Mouse (Mus musculus) erythroid progenitor cell, adult 5-6 weeks (primary cell): ENCODE data around the gene Cdk9. TPM values are rescaled to one million over a fixed set of nuclear protein-coding genes. Genes with fewer than 3 reads are reported as not detected.

Source experiments
- ATAC-seq: replicated peaks from 2 replicates; pipeline ENCODE4 v1.8.0; 2016; ENCODE audit warnings: moderate number of reproducible peaks, mild to moderate bottlenecking, moderate TSS enrichment, inconsistent platforms; ENCODE audit not compliant: poor library complexity, low FRiP score, severe bottlenecking
- total RNA-seq, 2 experiments: library from RNA; stranded (forward) in 1 of 2; stranded (reverse) in 1 of 2; fragments of 150-400 nt in 1 of 2; fragments of 186-747, 209-891 nt in 1 of 2; gene quantifications; 2 replicates each; pipeline versions ENCODE4 v1.2.3 to v1.2.4; 2015 to 2017; ENCODE audit warnings: low replicate concordance in 2 of 2

Cdk9 gene
- total RNA-seq, 2 experiments from 2014 or later = 17.2 to 29.3 TPM

- ATAC-seq = no peak
Measured at GRCm38 (mm10) chr2:32711301-32712056, 1.4 kb downstream of the Cdk9 start.

- ATAC-seq = no peak
Measured at GRCm38 (mm10) chr2:32710425-32710824, 2.5 kb downstream of the Cdk9 start.

GRCm38 (mm10) chr2:32709521-32710137, 3.2 kb downstream of the Cdk9 start:
- no peak for ATAC-seq

- ATAC-seq = no peak
Measured at GRCm38 (mm10) chr2:32708643-32709042, 4.2 kb downstream of the Cdk9 start.

GRCm38 (mm10) chr2:32706971-32707370, 5.9 kb downstream of the Cdk9 start:
- ATAC-seq = no peak

- ATAC-seq = no peak
Measured at GRCm38 (mm10) chr2:32705018-32705417, 7.9 kb downstream of the Cdk9 start.

GRCm38 (mm10) chr2:32704021-32704421, 8.9 kb downstream of the Cdk9 start, which contains the start of gene Fpgs:
Fpgs (minus strand) TSS chr2:32704145.
- ATAC-seq = no peak

- ATAC-seq = no peak
Measured at GRCm38 (mm10) chr2:32703046-32703445, 9.8 kb downstream of the Cdk9 start.

- no peak for ATAC-seq
Measured at GRCm38 (mm10) chr2:32700966-32701743, 11.7 kb downstream of the Cdk9 start.

- ATAC-seq = no peak
Measured at GRCm38 (mm10) chr2:32699680-32700079, 13.2 kb downstream of the Cdk9 start.

GRCm38 (mm10) chr2:32694691-32695090, 18.2 kb downstream of the Cdk9 start:
- no peak for ATAC-seq

GRCm38 (mm10) chr2:32693823-32694411, 19.0 kb downstream of the Cdk9 start:
- peak; percentile 88 for ATAC-seq

- no peak for ATAC-seq
Measured at GRCm38 (mm10) chr2:32693282-32693681, 19.6 kb downstream of the Cdk9 start.

GRCm38 (mm10) chr2:32692496-32692895, 20.4 kb downstream of the Cdk9 start:
- no peak for ATAC-seq

GRCm38 (mm10) chr2:32691041-32691440, 21.8 kb downstream of the Cdk9 start:
- ATAC-seq = no peak

GRCm38 (mm10) chr2:32689420-32689819, 23.5 kb downstream of the Cdk9 start:
- peak; percentile 71 for ATAC-seq

- ATAC-seq = no peak
Measured at GRCm38 (mm10) chr2:32687562-32687961, 25.3 kb downstream of the Cdk9 start.

GRCm38 (mm10) chr2:32686640-32687039, 26.2 kb downstream of the Cdk9 start:
- no peak for ATAC-seq

GRCm38 (mm10) chr2:32685807-32686206, 27.1 kb downstream of the Cdk9 start:
- no peak for ATAC-seq

- no peak for ATAC-seq
Measured at GRCm38 (mm10) chr2:32684681-32685428, 28.0 kb downstream of the Cdk9 start.
